Mouse (Mus musculus) brain, adult 10 weeks (tissue): ENCODE measurements around the gene Gm20865. TPM values are rescaled to one million over a fixed set of nuclear protein-coding genes. Genes with fewer than 3 reads are reported as not detected.

ENCODE experiments used
- polyA plus RNA-seq: library from polyadenylated mRNA; stranded (reverse); fragments of 350-450 nt; fragmentation: Illumina TruSeq; extraction: RNeasy Lipid Tissue Mini Kit (QIAGEN cat#74804); gene quantifications from one replicate; pipeline ENCODE4 v1.2.3, GENCODE M21; 2015; ENCODE audit warnings: low read depth, low replicate concordance

The Gm20865 gene
- polyA plus RNA-seq, result not detected

GRCm38 (mm10) chrY:21241275-21241674 is at the start of gene Gm20865:
Gene Gm20865 (plus strand): TSS chrY:21241575.

Other genes starting within 250 kb of the Gm20865 start
- not detected for gene Gm29866, start 247.9 kb upstream of the Gm20865 start, polyA plus RNA-seq
- gene Gm20909, start 77.0 kb upstream of the Gm20865 start, polyA plus RNA-seq, result not detected